Mouse (Mus musculus): ENCODE measurements at regions not wholly inside any gene's neighbourhood (a gene's known extent, or its start where the extent isn't known, plus 50 kb on each side); places are given as distances from the start of the nearest gene placed in this dataset.

- ATAC-seq (peak; percentile 73), DNase-seq (ENCODE audit: low read depth, low spot score) (peak; percentile 4)
- CTCF ChIA-PET, result interaction anchor here (0.7 to 5.0 kb wide), 10 partner anchors 10 to 313 kb away, joined by 3 to 49 read pairs (median 6); no protein-coding TSS in a partner anchor
- no peaks in the 10 kb centered on the region for H3K27me3 ChIP-seq
- peak; percentile 82 for TF ChIP-seq CTCF (IDR thresholded peaks at IDR 0.05)
- in situ Hi-C loops (cut with MboI; ENCODE audit: low pct_unique_long_range_greater_than_20kb), result loop anchor here (5.0 to 25.0 kb wide), 4 partner anchors 74 to 1409 kb away; no protein-coding TSS in a partner anchor
- POLR2A ChIA-PET, result no interaction called here
Measured at GRCm38 (mm10) chr4:81178782-81179135, 263.9 kb downstream of the Mpdz start.

- in situ Hi-C loops (cut with MboI; ENCODE audit: low pct_unique_long_range_greater_than_20kb), result no loop called here
- ATAC-seq (no peak), DNase-seq (ENCODE audit: low read depth, low spot score) (no peak)
- peaks cover 3% of the 10 kb centered on the region for H3K27me3 ChIP-seq
- ChIA-PET POLR2A (no interaction called here), CTCF (no interaction called here)
- no peak for TF ChIP-seq CTCF (IDR thresholded peaks at IDR 0.05)
Measured at GRCm38 (mm10) chr4:81216123-81216522, 226.5 kb downstream of the Mpdz start.

GRCm38 (mm10) chr4:81217979-81218378 is 224.6 kb downstream of the Mpdz start:
- no peak for ATAC-seq
- in situ Hi-C loops (cut with MboI; ENCODE audit: low pct_unique_long_range_greater_than_20kb), result no loop called here
- POLR2A ChIA-PET, result no interaction called here
- no peak for DNase-seq (ENCODE audit: low read depth, low spot score)
- CTCF ChIA-PET, result interaction anchor here (1.0 to 1.9 kb wide), 2 partner anchors 39 to 344 kb away, joined by 5 to 6 read pairs; no protein-coding TSS in a partner anchor
- TF ChIP-seq CTCF (IDR thresholded peaks at IDR 0.05), result no peak
- peaks cover 3% of the 10 kb centered on the region for H3K27me3 ChIP-seq

- in situ Hi-C loops (cut with MboI; ENCODE audit: low pct_unique_long_range_greater_than_20kb), result no loop called here
- ATAC-seq (no peak), DNase-seq (ENCODE audit: low read depth, low spot score) (no peak)
- CTCF ChIA-PET, result interaction anchor here (1.2 kb wide), 1 partner anchor 19 kb away, joined by 3 read pairs; no protein-coding TSS in a partner anchor
- POLR2A ChIA-PET, result no interaction called here
- H3K27me3 ChIP-seq, result peaks cover 3% of the 10 kb centered on the region
- TF ChIP-seq CTCF (IDR thresholded peaks at IDR 0.05), result no peak
Measured at GRCm38 (mm10) chr4:81222034-81222433, 220.6 kb downstream of the Mpdz start.

- no peak for TF ChIP-seq CTCF (IDR thresholded peaks at IDR 0.05)
- in situ Hi-C loops (cut with MboI; ENCODE audit: low pct_unique_long_range_greater_than_20kb), result no loop called here
- ChIA-PET CTCF (interaction anchor here (1.2 kb wide), 1 partner anchor 18 kb away, joined by 3 read pairs; no protein-coding TSS in a partner anchor), POLR2A (interaction anchor here (0.7 kb wide), 1 partner anchor 17 kb away, joined by 3 read pairs; no protein-coding TSS in a partner anchor)
- H3K27me3 ChIP-seq, result peaks cover under 1% of the 10 kb centered on the region
- DNase-seq (ENCODE audit: low read depth, low spot score) (no peak), ATAC-seq (no peak)
Measured at GRCm38 (mm10) chr4:81222468-81223175, 220.0 kb downstream of the Mpdz start.
